Mouse (Mus musculus) stomach, embryonic 15.5 days (tissue): ENCODE results near the gene Crtc2. TPM values are rescaled to one million over a fixed set of nuclear protein-coding genes. Genes with fewer than 3 reads are reported as not detected.
"Not testable (repeated sequence)": the region's sequence is repeated elsewhere in the genome, so short reads cannot be mapped to it uniquely, and the experiment has no call there.

Experiments
- ATAC-seq: fragments of 200-750 bp; cut with Nextera tagmentation; 2 replicates; pipeline ENCODE4 v1.8.0; 2017; ENCODE audit warnings: low read depth, moderate number of reproducible peaks, moderate TSS enrichment; ENCODE audit not compliant: insufficient read depth, low FRiP score
- H3K27ac ChIP-seq: fragments of 300-500 bp; sonication (generic); 2 replicates; pipeline ENCODE4 v1.5.1; 2015; ENCODE audit warnings: mild to moderate bottlenecking, inconsistent platforms
- H3K27me3 ChIP-seq: fragments of 300-500 bp; sonication (generic); replicated peaks from 2 replicates; pipeline ENCODE4 v1.6.1; 2015; ENCODE audit warnings: inconsistent platforms
- H3K36me3 ChIP-seq: fragments of 300-500 bp; sonication (generic); 2 replicates; pipeline ENCODE4 v1.6.1; 2015; ENCODE audit warnings: inconsistent platforms
- H3K4me1 ChIP-seq: fragments of 300-500 bp; sonication (generic); 2 replicates; pipeline ENCODE4 v1.6.1; 2015; ENCODE audit warnings: inconsistent platforms
- H3K4me2 ChIP-seq: fragments of 300-500 bp; sonication (generic); 2 replicates; pipeline ENCODE4 v1.6.1; 2015; ENCODE audit warnings: mild to moderate bottlenecking, inconsistent platforms
- H3K4me3 ChIP-seq: fragments of 300-500 bp; sonication (generic); replicated peaks from 2 replicates; pipeline ENCODE4 v1.5.1; 2015; ENCODE audit warnings: inconsistent platforms
- H3K9ac ChIP-seq: fragments of 300-500 bp; sonication (generic); 2 replicates; pipeline ENCODE4 v1.6.1; 2015; ENCODE audit warnings: inconsistent platforms
- H3K9me3 ChIP-seq: fragments of 300-500 bp; sonication (generic); 2 replicates; pipeline ENCODE4 v1.6.1; 2016; ENCODE audit warnings: inconsistent platforms
- WGBS: fragments of 180-500 bp; shearing (Covaris S2); methylation state at CpG from one replicate; pipeline ENCODE4 v1.1.7; 2015; 5-methylcytosine and 5-hydroxymethylcytosine counted together
- polyA plus RNA-seq: library from polyadenylated mRNA; unstranded; fragments of >200 nt; fragmentation: Nextera tagmentation; extraction: Ambion mirVana; gene quantifications from 2 replicates; pipeline ENCODE4 v1.2.1, GENCODE M21; 2015

Crtc2 gene
- polyA plus RNA-seq, 1 experiment from 2014 or later: 16.5 TPM

- Histone ChIP-seq H3K4me1 (no peaks in the 10 kb centered on the region), H3K9me3 (no peaks in the 10 kb centered on the region), H3K4me2 (no peak overlapping the region), H3K4me3 (no peak overlapping the region), H3K27me3 (no peaks in the 10 kb centered on the region), H3K27ac (no peak overlapping the region), H3K9ac (no peak overlapping the region), H3K36me3 (0 out of 2 replicates have a peak, but pooled peaks cover 5% of the 10 kb centered on the region)
- WGBS: 94% methylated on average over 22 of the region's 22 CpGs
- ATAC-seq: no peak; the same call in 1 of the 2 replicates
These were observed 19.9 kb downstream of the Crtc2 start for GRCm38 (mm10) chr3:90273855-90274254.

GRCm38 (mm10) chr3:90275286-90275685, 21.3 kb downstream of the Crtc2 start:
- no peaks in the 10 kb centered on the region for H3K9me3 ChIP-seq
- H3K27me3 ChIP-seq: no peaks in the 10 kb centered on the region
- peaks cover 13% of the 10 kb centered on the region; the same call in 1 of the 2 replicates for H3K36me3 ChIP-seq
- no peak overlapping the region for H3K9ac ChIP-seq
- H3K4me2 ChIP-seq: no peak overlapping the region
- H3K4me3 ChIP-seq: no peak overlapping the region
- no peaks in the 10 kb centered on the region for H3K4me1 ChIP-seq
- 85% methylated on average over 11 of the region's 11 CpGs for WGBS
- H3K27ac ChIP-seq: no peak overlapping the region
- ATAC-seq: no peak

- Histone ChIP-seq H3K4me3 (no peak overlapping the region), H3K27me3 (no peaks in the 10 kb centered on the region), H3K9ac (no peak overlapping the region), H3K9me3 (no peaks in the 10 kb centered on the region), H3K36me3 (peaks cover 13% of the 10 kb centered on the region; the same call in 1 of the 2 replicates), H3K27ac (no peak overlapping the region), H3K4me2 (no peak overlapping the region), H3K4me1 (no peaks in the 10 kb centered on the region)
- WGBS: 53% methylated on average over 16 of the region's 16 CpGs
- no peak for ATAC-seq
These were observed 22.9 kb downstream of the Crtc2 start for GRCm38 (mm10) chr3:90276858-90277257.

GRCm38 (mm10) chr3:90277793-90278192, 23.8 kb downstream of the Crtc2 start:
- Histone ChIP-seq H3K9me3 (no peaks in the 10 kb centered on the region), H3K9ac (no peak overlapping the region), H3K4me2 (no peak overlapping the region), H3K4me3 (no peak overlapping the region), H3K27ac (no peak overlapping the region), H3K4me1 (no peaks in the 10 kb centered on the region), H3K27me3 (no peaks in the 10 kb centered on the region), H3K36me3 (peaks cover 13% of the 10 kb centered on the region; the same call in 1 of the 2 replicates)
- WGBS: 91% methylated on average over 9 of the region's 9 CpGs
- no peak for ATAC-seq

GRCm38 (mm10) chr3:90278211-90278610, 24.2 kb downstream of the Crtc2 start:
- no peak overlapping the region for H3K4me3 ChIP-seq
- peaks cover 13% of the 10 kb centered on the region; the same call in 1 of the 2 replicates for H3K36me3 ChIP-seq

GRCm38 (mm10) chr3:90279216-90279615, 25.3 kb downstream of the Crtc2 start:
- no peak for ATAC-seq
- WGBS: 91% methylated on average over 9 of the region's 9 CpGs

More at GRCm38 (mm10) chr3:90278211-90278610, 24.2 kb downstream of the Crtc2 start:
- Histone ChIP-seq H3K4me2 (no peak overlapping the region), H3K9me3 (no peaks in the 10 kb centered on the region), H3K4me1 (no peaks in the 10 kb centered on the region), H3K27ac (no peak overlapping the region), H3K27me3 (no peaks in the 10 kb centered on the region), H3K9ac (no peak overlapping the region)
- 93% methylated on average over 10 of the region's 10 CpGs for WGBS
- no peak for ATAC-seq

GRCm38 (mm10) chr3:90279743-90280142, 25.8 kb downstream of the Crtc2 start:
- Histone ChIP-seq H3K9me3 (no peaks in the 10 kb centered on the region), H3K4me3 (no peak overlapping the region), H3K4me1 (no peaks in the 10 kb centered on the region), H3K27me3 (no peaks in the 10 kb centered on the region), H3K36me3 (peaks cover 13% of the 10 kb centered on the region; the same call in 1 of the 2 replicates), H3K9ac (no peak overlapping the region), H3K27ac (no peak overlapping the region), H3K4me2 (no peak overlapping the region)
- no peak for ATAC-seq
- WGBS: 92% methylated on average over 7 of the region's 7 CpGs

More at GRCm38 (mm10) chr3:90279216-90279615, 25.3 kb downstream of the Crtc2 start:
- Histone ChIP-seq H3K4me2 (no peak overlapping the region), H3K9me3 (no peaks in the 10 kb centered on the region), H3K27me3 (no peaks in the 10 kb centered on the region), H3K4me3 (no peak overlapping the region), H3K36me3 (peaks cover 13% of the 10 kb centered on the region; the same call in 1 of the 2 replicates), H3K4me1 (no peaks in the 10 kb centered on the region), H3K9ac (no peak overlapping the region), H3K27ac (no peak overlapping the region)

- Histone ChIP-seq H3K4me1 (no peaks in the 10 kb centered on the region), H3K9me3 (no peaks in the 10 kb centered on the region), H3K27ac (no peak overlapping the region), H3K27me3 (no peaks in the 10 kb centered on the region), H3K4me2 (no peak overlapping the region), H3K9ac (no peak overlapping the region), H3K4me3 (no peak overlapping the region), H3K36me3 (peaks cover 8% of the 10 kb centered on the region; the same call in 1 of the 2 replicates)
- 0 out of 2 replicates have a peak, but pooled peaks have one; percentile 22 for ATAC-seq
- WGBS: 85% methylated on average over 9 of the region's 9 CpGs
These were observed 26.7 kb downstream of the Crtc2 start for GRCm38 (mm10) chr3:90280708-90281107.

- no peaks in the 10 kb centered on the region for H3K4me1 ChIP-seq
- H3K9me3 ChIP-seq: no peaks in the 10 kb centered on the region
- 91% methylated on average over 2 of the region's 2 CpGs for WGBS
- H3K27me3 ChIP-seq: no peaks in the 10 kb centered on the region
- no peak overlapping the region for H3K4me3 ChIP-seq
- no peak overlapping the region for H3K4me2 ChIP-seq
- H3K36me3 ChIP-seq: peaks cover 6% of the 10 kb centered on the region; the same call in 1 of the 2 replicates
- H3K9ac ChIP-seq: no peak overlapping the region
- no peak overlapping the region for H3K27ac ChIP-seq
- no peak for ATAC-seq
These were observed 30.2 kb downstream of the Crtc2 start for GRCm38 (mm10) chr3:90284150-90284549.

- not testable (repeated sequence) for ATAC-seq, H3K9ac ChIP-seq, H3K27me3 ChIP-seq, H3K36me3 ChIP-seq, H3K9me3 ChIP-seq, H3K4me2 ChIP-seq, H3K4me1 ChIP-seq, H3K27ac ChIP-seq, H3K4me3 ChIP-seq
- WGBS: 72% methylated on average over 3 of the region's 3 CpGs
These were observed 35.4 kb downstream of the Crtc2 start for GRCm38 (mm10) chr3:90289403-90289802.

- H3K27me3 ChIP-seq: no peaks in the 10 kb centered on the region
- H3K4me2 ChIP-seq: no peak overlapping the region
- no peak overlapping the region for H3K4me3 ChIP-seq
- H3K9me3 ChIP-seq: no peaks in the 10 kb centered on the region
- 0 out of 2 replicates have a peak, but pooled peaks cover 9% of the 10 kb centered on the region for H3K4me1 ChIP-seq
- 71% methylated on average over 1 of the region's 1 CpGs for WGBS
- no peak for ATAC-seq
- no peak overlapping the region for H3K9ac ChIP-seq
- no peaks in the 10 kb centered on the region for H3K36me3 ChIP-seq
- H3K27ac ChIP-seq: no peak overlapping the region
These were observed 36.6 kb downstream of the Crtc2 start for GRCm38 (mm10) chr3:90290602-90291001.

- no peak for ATAC-seq
- H3K4me2 ChIP-seq: peak overlapping the region; percentile 65
- peak overlapping the region; percentile 85 for H3K4me3 ChIP-seq
- H3K36me3 ChIP-seq: no peaks in the 10 kb centered on the region
- 35% methylated on average over 2 of the region's 2 CpGs for WGBS
- no peaks in the 10 kb centered on the region for H3K9me3 ChIP-seq
- H3K4me1 ChIP-seq: 0 out of 2 replicates have a peak, but pooled peaks cover 9% of the 10 kb centered on the region
- H3K9ac ChIP-seq: peak overlapping the region; percentile 51; the same call in 1 of the 2 replicates
- H3K27me3 ChIP-seq: no peaks in the 10 kb centered on the region
- H3K27ac ChIP-seq: peak overlapping the region; percentile 97
These were observed 38.0 kb downstream of the Crtc2 start for GRCm38 (mm10) chr3:90291982-90292344.
